ENCODE assay signal across 25 mouse cellular contexts in genomic region chr4:127085761-127086160, GRCm38 (mm10). TPM values are rescaled to one million over a fixed set of nuclear protein-coding genes. Genes with fewer than 3 reads are reported as not detected.
DNase-seq lines count a peak whose midpoint lies in the region; ATAC-seq lines count a peak whose summit lies in the region.
"Had no signal": no experiment of that assay in that cellular context is flagged by ENCODE, and none has a peak within 500 bp of the region (broad histone marks: within the 10 kb centered on the region; RNA-seq: fewer than 3 reads in every experiment).

No protein-coding gene starts in this region.

- H3K4me2 ChIP-seq in forebrain, embryonic 16.5 days (ENCODE audit: low read length): no peak overlapping the region

- H3K9ac ChIP-seq in forebrain, embryonic 16.5 days (replicated peaks; ENCODE audit: low read depth, low read length): no peak overlapping the region

- H3K36me3 ChIP-seq in forebrain, embryonic 16.5 days (ENCODE audit: control insufficient read depth, insufficient read depth): peaks cover 6% of the 10 kb centered on the region

- ATAC-seq in forebrain, embryonic 16.5 days: no peak
- ATAC-seq: activated CD4-positive, CD25-positive, alpha-beta regulatory T cell, adult 4 months; CD4-positive, CD25-positive, alpha-beta regulatory T cell, adult 4 months; Patski had no signal

- intact Hi-C loops in heart, postnatal 25 days (cut with DNase I): no loop called here

- no peak overlapping the region for H3K27ac ChIP-seq in forebrain, embryonic 16.5 days (ENCODE audit: low read length)

- DNase-seq in heart, adult 11 months: peak; percentile 21
- no peak for DNase-seq in heart, adult 9 months (ENCODE audit: low spot score in 2 of 2)
- peak; percentile 78 for DNase-seq in fat pad, adult 2 months (ENCODE audit: extremely low read depth, low read depth, low spot score)
- DNase-seq in gonadal fat pad, adult 2 months (ENCODE audit: low read depth): peak; percentile 64
- peak; percentile 66 for DNase-seq in large intestine, adult 2 months (ENCODE audit: low read depth, low spot score)
- DNase-seq in adrenal gland, adult 18-20 months (ENCODE audit: low spot score in 2 of 2): no peak
- no peak for DNase-seq in heart, postnatal 25 days (ENCODE audit: low spot score)
- DNase-seq: adrenal gland, adult 2 months; adrenal gland, adult 8-10 months; adrenal gland, postnatal 10 days; adrenal gland, postnatal 14 days; adrenal gland, postnatal 25 days; adrenal gland, postnatal 36 days; B cell, adult 2 months; cerebellum, adult 11 months; cerebellum, adult 11-12 months; cerebellum, adult 18-20 months had no signal

- 35% methylated on average over 1 of the region's 1 CpGs for WGBS in large intestine, adult 2 months
- WGBS in forebrain, embryonic 16.5 days: 91% methylated on average over 1 of the region's 1 CpGs

- H3K9me3 ChIP-seq in forebrain, embryonic 16.5 days (ENCODE audit: control insufficient read depth, low read length): no peaks in the 10 kb centered on the region
- H3K9me3 ChIP-seq: G1E had no signal

- H3K4me1 ChIP-seq in forebrain, embryonic 16.5 days (replicated peaks; ENCODE audit: control insufficient read depth, insufficient read depth, low read length): no peaks in the 10 kb centered on the region

- no peak overlapping the region for H3K4me3 ChIP-seq in forebrain, embryonic 16.5 days (replicated peaks; ENCODE audit: low read length)

- H3K27me3 ChIP-seq in forebrain, embryonic 16.5 days (replicated peaks; ENCODE audit: control insufficient read depth, insufficient read depth, low read length): no peaks in the 10 kb centered on the region
- H3K27me3 ChIP-seq: CH12.LX, Patski had no signal

RNA-seq across cellular contexts. Expression of gene Zmym6, which starts 8.6 kb away (rescaled TPM):
- 8.9 and 9.2 TPM in 2 replicates for polyA plus RNA-seq in gonadal fat pad, adult 2 months (2012; rRNA removed)
- polyA plus RNA-seq in large intestine, adult 2 months (2012; rRNA removed): 2.1 and 3.1 TPM in 2 replicates
- 10 to 100 TPM; 13.4 to 17.3 TPM for total RNA-seq in adrenal gland, adult 18-20 months (2021)
- 10 to 100 TPM in 1 of 2 experiments, 1 to 10 TPM in 1; 8.9 to 12.4 TPM for total RNA-seq in heart, postnatal 25 days (2021)
- polyA plus RNA-seq in forebrain, embryonic 16.5 days (2015; fragmentation: Nextera tagmentation; extraction: Ambion mirVana): 36.3 and 38.8 TPM in 2 replicates
- total RNA-seq: MEL had no signal
- polyA plus RNA-seq: C2C12 had no signal

RNA-seq across cellular contexts. Expression of gene Zmym1, which starts 24.8 kb away (rescaled TPM):
- polyA plus RNA-seq in gonadal fat pad, adult 2 months (2012; rRNA removed): 1.5 TPM in 2 replicates
- polyA plus RNA-seq in large intestine, adult 2 months (2012; rRNA removed): 1.1 and 1.4 TPM in 2 replicates
- 1 to 10 TPM; 6.6 to 8.1 TPM for total RNA-seq in adrenal gland, adult 18-20 months (2021)
- total RNA-seq in heart, postnatal 25 days (2021): 1 to 10 TPM; 6.1 to 7.0 TPM
- polyA plus RNA-seq in forebrain, embryonic 16.5 days (2015; fragmentation: Nextera tagmentation; extraction: Ambion mirVana): 32.1 and 37.5 TPM in 2 replicates

RNA-seq across cellular contexts. Expression of gene Tmem35b, which starts 37.7 kb away (rescaled TPM):
- polyA plus RNA-seq in gonadal fat pad, adult 2 months (2012; rRNA removed): 26.4 and 29.1 TPM in 2 replicates
- 14.8 and 16.4 TPM in 2 replicates for polyA plus RNA-seq in large intestine, adult 2 months (2012; rRNA removed)
- total RNA-seq in adrenal gland, adult 18-20 months (2021): 10 to 100 TPM; 15.0 to 19.6 TPM
- 1 to 10 TPM; 1.5 TPM for total RNA-seq in heart, postnatal 25 days (2021)
- polyA plus RNA-seq in forebrain, embryonic 16.5 days (2015; fragmentation: Nextera tagmentation; extraction: Ambion mirVana): 12.6 and 14.6 TPM in 2 replicates

Comparison
In these comparisons a context has a peak if more than half of its experiments do, and no peak if none do; other contexts are left out.
1. DNase-seq: peak in heart, adult 11 months (single experiment), fat pad, adult 2 months (single experiment), gonadal fat pad, adult 2 months (single experiment) and large intestine, adult 2 months (single experiment); none in heart, adult 9 months (0 of 2), adrenal gland, adult 18-20 months (0 of 2) and heart, postnatal 25 days (single experiment).
2. RNA of gene Zmym1, which starts 24.8 kb away (polyA plus RNA-seq): 32.1 to 37.5 TPM in forebrain, embryonic 16.5 days; 1.5 TPM in gonadal fat pad, adult 2 months and 1.1 to 1.4 TPM in large intestine, adult 2 months; every median in the first group is over 10 times any median in the second.